Mouse (Mus musculus): ENCODE data around the gene Atpaf2. TPM values are rescaled to one million over a fixed set of nuclear protein-coding genes. Genes with fewer than 3 reads are reported as not detected.
"Not testable (repeated sequence)": the region's sequence is repeated elsewhere in the genome, so short reads cannot be mapped to it uniquely, and the experiment has no call there.

The Atpaf2 gene
- polyA plus RNA-seq (2016; fragmentation: Nextera tagmentation; extraction: Ambion mirVana), result 47.7 and 50.2 TPM in 2 replicates

DNA sequence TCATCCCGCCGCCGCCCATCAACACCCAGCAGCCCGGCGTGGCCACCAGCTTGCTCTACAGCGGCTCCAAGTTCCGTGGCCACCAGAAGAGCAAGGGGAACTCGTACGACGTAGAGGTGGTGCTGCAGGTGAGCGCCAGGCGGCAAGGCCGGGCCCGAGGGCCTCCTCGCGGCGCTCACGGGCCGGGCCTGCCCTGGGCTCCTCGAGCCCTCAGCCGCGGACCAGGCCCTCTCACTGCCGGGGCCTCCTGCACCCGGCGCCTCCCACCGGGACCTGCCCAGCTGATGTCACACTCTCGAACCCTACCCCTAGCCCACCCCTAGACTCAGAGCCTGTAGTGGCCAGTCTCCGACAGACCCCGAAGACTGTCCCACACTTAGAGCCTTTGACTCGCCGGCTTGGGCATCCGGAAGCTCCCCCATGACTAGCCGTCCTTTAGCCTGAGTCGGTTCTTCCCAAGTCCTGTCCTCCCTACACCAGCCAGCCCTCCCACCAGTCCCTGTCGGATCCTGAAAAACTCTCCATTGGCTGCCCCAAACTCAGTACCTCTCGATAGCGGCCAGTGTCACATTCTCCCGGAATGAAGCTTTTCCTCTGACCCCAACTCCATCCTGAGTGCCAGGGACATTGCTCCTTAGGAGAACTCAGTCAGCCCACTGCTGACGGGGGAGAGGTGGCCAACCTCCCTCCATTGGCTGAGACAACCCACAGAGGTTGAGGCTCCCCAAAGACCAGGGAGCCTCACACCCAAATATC, at the start of gene Atpaf2:
Atpaf2 (minus strand) TSS at position 741 of the 756 bp plus-strand sequence.
- Histone ChIP-seq H3K4me2 (peak within 1 kb of the TSS; percentile 91), H3K27me3 (replicated peaks) (no peaks in the 10 kb centered on the region), H3K4me3 (peak within 1 kb of the TSS; percentile 85), H3K9me3 (replicated peaks) (no peaks in the 10 kb centered on the region), H3K4me1 (peaks cover 41% of the 10 kb centered on the region), H3K36me3 (peaks cover 3% of the 10 kb centered on the region), H3K27ac (peak within 1 kb of the TSS; percentile 87), H3K9ac (peak within 1 kb of the TSS; percentile 92)
- ATAC-seq, result peak; percentile 40
- WGBS (ENCODE audit: insufficient replicate concordance), result under 1% methylated on average over 36 of the region's 39 CpGs

GRCm38 (mm10) chr11:60465943-60466380, 47.7 kb upstream of the Atpaf2 start:
- H3K4me2 ChIP-seq, result no peak overlapping the region
- no peak overlapping the region for H3K9ac ChIP-seq
- 82% methylated on average over 2 of the region's 2 CpGs for WGBS (ENCODE audit: insufficient replicate concordance)
- H3K27me3 ChIP-seq (replicated peaks), result no peaks in the 10 kb centered on the region
- H3K27ac ChIP-seq, result no peak overlapping the region
- H3K9me3 ChIP-seq (replicated peaks), result no peaks in the 10 kb centered on the region
- peak; percentile 47; the same call in 1 of the 2 replicates for ATAC-seq
- no peaks in the 10 kb centered on the region for H3K4me1 ChIP-seq
- H3K4me3 ChIP-seq, result no peak overlapping the region
- H3K36me3 ChIP-seq, result peaks cover 85% of the 10 kb centered on the region

GRCm38 (mm10) chr11:60457973-60458372, 39.7 kb upstream of the Atpaf2 start:
- H3K27ac ChIP-seq, result no peak overlapping the region
- H3K4me3 ChIP-seq, result no peak overlapping the region
- H3K36me3 ChIP-seq, result peaks cover 73% of the 10 kb centered on the region
- ATAC-seq, result no peak
- no peaks in the 10 kb centered on the region for H3K9me3 ChIP-seq (replicated peaks)
- 77% methylated on average over 1 of the region's 1 CpGs for WGBS (ENCODE audit: insufficient replicate concordance)
- H3K27me3 ChIP-seq (replicated peaks), result no peaks in the 10 kb centered on the region
- H3K9ac ChIP-seq, result no peak overlapping the region
- no peak overlapping the region for H3K4me2 ChIP-seq
- H3K4me1 ChIP-seq, result peaks cover 24% of the 10 kb centered on the region

DNA sequence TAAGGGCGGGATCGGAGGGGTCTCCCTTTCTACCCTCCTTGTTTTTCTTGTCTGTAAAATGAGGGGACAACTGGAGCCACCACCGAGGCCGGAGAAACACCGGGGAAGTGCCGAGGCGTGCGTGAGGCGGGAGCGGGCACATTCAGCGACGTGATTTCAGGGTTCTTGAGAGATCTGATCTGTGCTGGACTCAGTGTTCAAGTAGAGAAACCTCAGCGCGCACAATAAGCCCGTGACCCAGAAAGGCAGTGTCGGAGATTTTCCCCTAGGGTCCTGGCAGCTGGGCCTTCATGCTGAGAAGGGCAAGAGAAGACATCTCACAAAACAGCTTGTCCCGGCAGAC, 36.5 kb upstream of the Atpaf2 start:
- Histone ChIP-seq H3K9me3 (replicated peaks) (no peaks in the 10 kb centered on the region), H3K4me1 (peaks cover 24% of the 10 kb centered on the region), H3K4me2 (peak overlapping the region; percentile 80), H3K27ac (peak overlapping the region; percentile 66), H3K27me3 (replicated peaks) (peaks cover 14% of the 10 kb centered on the region; the same call in 1 of the 2 replicates), H3K36me3 (peaks cover 40% of the 10 kb centered on the region), H3K4me3 (peak overlapping the region; percentile 73), H3K9ac (peak overlapping the region; percentile 79)
- WGBS (ENCODE audit: insufficient replicate concordance), result under 1% methylated on average over 17 of the region's 17 CpGs
- peak; percentile 55 for ATAC-seq

- WGBS (ENCODE audit: insufficient replicate concordance), result 4% methylated on average over 27 of the region's 27 CpGs
- peak within 1 kb of the TSS; percentile 79 for H3K9ac ChIP-seq
- H3K27ac ChIP-seq, result peak within 1 kb of the TSS; percentile 66
- H3K36me3 ChIP-seq, result peaks cover 35% of the 10 kb centered on the region
- peak within 1 kb of the TSS; percentile 73 for H3K4me3 ChIP-seq
- peak; percentile 89 for ATAC-seq
- H3K27me3 ChIP-seq (replicated peaks), result peaks cover 14% of the 10 kb centered on the region; the same call in 1 of the 2 replicates
- no peaks in the 10 kb centered on the region for H3K9me3 ChIP-seq (replicated peaks)
- H3K4me2 ChIP-seq, result peak within 1 kb of the TSS; percentile 80
- peaks cover 24% of the 10 kb centered on the region for H3K4me1 ChIP-seq
These were observed 36.0 kb upstream of the Atpaf2 start, which contains the start of gene Drg2 for GRCm38 (mm10) chr11:60454080-60454744. Gene Drg2, plus strand, starts transcription at chr11:60454591.

DNA sequence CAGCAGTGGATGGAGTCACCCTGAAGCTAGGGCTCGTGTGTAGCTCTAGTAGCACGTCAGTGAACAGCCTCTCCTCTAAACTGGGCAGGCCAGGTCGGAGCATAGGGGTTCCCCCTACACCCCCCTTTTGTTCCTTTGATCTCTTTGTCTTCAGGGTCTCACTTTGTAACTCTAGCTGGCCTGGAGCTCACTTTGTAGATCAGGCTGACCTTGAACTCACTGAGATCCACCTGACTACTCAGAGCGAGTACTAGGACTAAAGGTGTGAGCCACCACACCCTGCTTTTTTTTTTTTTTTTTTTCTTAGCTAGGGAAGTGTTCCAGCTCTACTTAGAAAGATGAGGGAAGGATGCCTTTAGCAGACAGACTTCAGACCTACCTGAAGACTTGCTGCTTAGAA, 25.8 kb upstream of the Atpaf2 start:
- Histone ChIP-seq H3K36me3 (peaks cover 44% of the 10 kb centered on the region), H3K4me2 (no peak overlapping the region), H3K9me3 (replicated peaks) (no peaks in the 10 kb centered on the region), H3K4me1 (no peaks in the 10 kb centered on the region), H3K27me3 (replicated peaks) (no peaks in the 10 kb centered on the region), H3K27ac (no peak overlapping the region), H3K9ac (no peak overlapping the region), H3K4me3 (no peak overlapping the region)
- 80% methylated on average over 4 of the region's 4 CpGs for whole genome bisulfite sequencing (ENCODE audit: insufficient replicate concordance)
- no peak for ATAC-seq

DNA sequence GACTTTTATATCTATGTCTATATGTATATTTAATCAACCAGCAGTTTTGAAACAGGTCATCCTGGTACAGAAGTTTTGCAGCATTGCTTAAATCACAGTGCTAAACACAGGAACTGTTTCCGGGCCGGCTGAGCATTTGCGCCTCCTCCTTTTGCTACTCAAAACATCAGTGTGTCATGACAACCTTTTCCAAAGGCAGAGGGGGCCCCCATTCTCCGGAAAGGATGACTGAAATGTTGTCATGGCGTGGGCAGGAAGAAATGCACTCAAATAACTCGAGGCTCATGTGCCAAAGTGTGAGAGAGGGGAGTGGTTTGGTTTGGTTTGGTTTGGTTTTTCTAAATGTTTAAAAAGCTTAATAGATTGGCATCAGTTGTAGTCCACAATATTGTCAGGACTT, 24.6 kb upstream of the Atpaf2 start:
- Histone ChIP-seq H3K9me3 (replicated peaks) (no peaks in the 10 kb centered on the region), H3K27ac (no peak overlapping the region), H3K4me3 (no peak overlapping the region), H3K4me1 (no peaks in the 10 kb centered on the region), H3K36me3 (peaks cover 55% of the 10 kb centered on the region), H3K27me3 (replicated peaks) (no peaks in the 10 kb centered on the region), H3K9ac (no peak overlapping the region), H3K4me2 (no peak overlapping the region)
- no peak for ATAC-seq
- 81% methylated on average over 6 of the region's 6 CpGs for WGBS (ENCODE audit: insufficient replicate concordance)

GRCm38 (mm10) chr11:60440176-60440575, 21.9 kb upstream of the Atpaf2 start:
- 58% methylated on average over 7 of the region's 7 CpGs for WGBS (ENCODE audit: insufficient replicate concordance)
- no peaks in the 10 kb centered on the region for H3K9me3 ChIP-seq (replicated peaks)
- H3K36me3 ChIP-seq, result peaks cover 81% of the 10 kb centered on the region
- H3K4me1 ChIP-seq, result peaks cover 3% of the 10 kb centered on the region
- no peak overlapping the region for H3K4me2 ChIP-seq
- no peak overlapping the region for H3K9ac ChIP-seq
- no peak overlapping the region for H3K27ac ChIP-seq
- no peak for ATAC-seq
- no peak overlapping the region for H3K4me3 ChIP-seq
- H3K27me3 ChIP-seq (replicated peaks), result no peaks in the 10 kb centered on the region

DNA sequence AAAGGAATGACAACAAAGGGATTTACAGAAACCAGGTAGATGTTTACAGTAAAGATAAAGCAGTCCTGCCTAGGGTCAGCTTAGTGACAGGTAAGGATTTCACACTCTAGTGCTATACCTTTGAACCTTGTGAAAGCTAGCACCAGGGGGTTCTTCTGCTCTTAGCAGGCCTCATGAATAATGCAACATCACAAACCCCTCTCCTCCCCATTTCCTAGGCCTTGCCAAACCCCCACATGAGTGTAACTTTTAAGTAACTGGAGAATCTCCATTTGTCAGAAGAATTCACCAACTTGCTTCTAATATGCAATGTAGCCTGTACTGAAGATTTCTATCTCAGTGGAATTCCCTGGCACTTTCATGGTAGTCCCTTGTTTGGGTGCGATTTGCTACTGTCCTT, 21.4 kb upstream of the Atpaf2 start:
- ATAC-seq; H3K4me3 ChIP-seq; H3K9ac ChIP-seq; H3K27ac ChIP-seq; H3K27me3 ChIP-seq (replicated peaks); H3K4me1 ChIP-seq; H3K9me3 ChIP-seq (replicated peaks); H3K4me2 ChIP-seq: not testable (repeated sequence)
- 69% methylated on average over 1 of the region's 1 CpGs for WGBS (ENCODE audit: insufficient replicate concordance)
- H3K36me3 ChIP-seq, result peaks cover 87% of the 10 kb centered on the region

- H3K27ac ChIP-seq, result no peak overlapping the region
- WGBS (ENCODE audit: insufficient replicate concordance), result 60% methylated on average over 3 of the region's 3 CpGs
- H3K4me2 ChIP-seq, result no peak overlapping the region
- H3K4me3 ChIP-seq, result no peak overlapping the region
- no peak overlapping the region for H3K9ac ChIP-seq
- H3K4me1 ChIP-seq, result peaks cover 17% of the 10 kb centered on the region
- H3K9me3 ChIP-seq (replicated peaks), result no peaks in the 10 kb centered on the region
- no peak for ATAC-seq
- H3K36me3 ChIP-seq, result peaks cover 88% of the 10 kb centered on the region
- no peaks in the 10 kb centered on the region for H3K27me3 ChIP-seq (replicated peaks)
These were observed 18.4 kb upstream of the Atpaf2 start for GRCm38 (mm10) chr11:60436618-60437017.

GRCm38 (mm10) chr11:60435133-60435532, 16.9 kb upstream of the Atpaf2 start:
- Histone ChIP-seq H3K4me3 (no peak overlapping the region), H3K4me1 (peaks cover 17% of the 10 kb centered on the region), H3K4me2 (no peak overlapping the region), H3K27me3 (replicated peaks) (no peaks in the 10 kb centered on the region), H3K36me3 (peaks cover 85% of the 10 kb centered on the region), H3K9me3 (replicated peaks) (no peaks in the 10 kb centered on the region), H3K27ac (no peak overlapping the region), H3K9ac (no peak overlapping the region)
- ATAC-seq, result peak; percentile 62; the same call in 1 of the 2 replicates
- 50% methylated on average over 1 of the region's 1 CpGs for WGBS (ENCODE audit: insufficient replicate concordance)

DNA sequence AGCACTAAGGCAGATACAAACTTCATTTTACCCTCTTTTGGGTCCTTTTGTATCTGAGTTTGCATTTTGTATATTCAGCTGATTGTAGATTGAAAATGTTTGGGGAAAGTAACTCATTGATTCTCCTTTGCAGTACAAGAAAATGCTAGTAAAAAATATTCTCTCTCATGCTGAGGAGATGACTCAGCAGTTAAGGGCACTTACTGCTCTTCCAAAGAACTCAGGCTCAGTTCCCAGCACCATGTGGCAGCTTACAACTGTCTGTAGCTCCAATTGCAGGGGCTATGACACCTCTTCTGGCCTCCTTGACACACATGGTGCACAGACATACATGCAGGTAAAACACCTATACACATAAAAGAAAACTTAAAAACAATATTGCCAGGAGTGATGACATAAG, 15.2 kb upstream of the Atpaf2 start:
- H3K27me3 ChIP-seq (replicated peaks), result no peaks in the 10 kb centered on the region
- no peak overlapping the region for H3K9ac ChIP-seq
- ATAC-seq, result no peak
- no peak overlapping the region for H3K4me3 ChIP-seq
- H3K4me1 ChIP-seq, result peaks cover 17% of the 10 kb centered on the region
- peaks cover 81% of the 10 kb centered on the region for H3K36me3 ChIP-seq
- H3K4me2 ChIP-seq, result no peak overlapping the region
- H3K27ac ChIP-seq, result 0 out of 2 replicates have a peak overlapping the region, but pooled peaks have one; percentile 32
- H3K9me3 ChIP-seq (replicated peaks), result no peaks in the 10 kb centered on the region
